Mouse (Mus musculus): ENCODE measurements around the gene Dctn5.

The Dctn5 gene

DNA sequence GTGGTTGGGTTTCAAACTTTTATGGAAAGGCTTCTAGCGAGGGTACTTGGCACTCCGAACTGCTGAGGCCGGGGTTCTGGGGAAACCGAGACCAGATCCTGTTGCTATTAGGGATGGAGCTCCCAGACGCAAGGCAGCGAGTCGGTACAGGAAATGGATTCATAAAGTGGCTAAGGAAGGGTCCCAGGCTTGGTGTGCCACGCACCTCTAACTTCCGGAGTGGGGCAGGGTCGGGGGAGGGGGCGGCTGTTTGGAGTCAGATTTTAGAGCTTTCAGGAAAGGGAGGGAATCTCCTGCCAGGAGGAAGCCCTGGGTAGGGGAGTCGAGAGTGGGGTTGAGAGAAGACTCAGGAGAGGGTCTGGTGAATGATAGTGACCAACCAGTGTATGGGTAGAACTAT lies 27.2 kb downstream of the Dctn5 start:
- DNase-seq (ENCODE audit: low spot score): no peak

DNA sequence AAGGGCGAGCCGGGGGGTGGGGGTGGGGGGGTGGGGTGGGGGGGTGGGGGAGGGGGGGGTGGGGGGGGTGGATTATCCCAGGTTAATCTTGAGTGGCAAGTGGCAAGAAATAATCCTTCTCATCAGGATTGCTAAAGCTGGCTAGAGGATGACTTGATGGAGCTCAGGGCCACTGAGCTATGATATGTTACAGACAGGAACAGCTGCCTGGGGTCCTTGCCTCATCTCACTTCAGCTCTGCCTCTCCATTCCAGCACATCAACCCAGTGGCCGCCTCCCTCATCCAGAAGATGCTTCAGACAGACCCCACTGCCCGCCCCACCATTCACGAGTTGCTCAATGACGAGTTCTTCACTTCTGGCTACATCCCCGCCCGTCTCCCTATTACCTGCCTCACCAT lies 30.9 kb downstream of the Dctn5 start:
- DNase-seq (ENCODE audit: low spot score): no peak

DNA sequence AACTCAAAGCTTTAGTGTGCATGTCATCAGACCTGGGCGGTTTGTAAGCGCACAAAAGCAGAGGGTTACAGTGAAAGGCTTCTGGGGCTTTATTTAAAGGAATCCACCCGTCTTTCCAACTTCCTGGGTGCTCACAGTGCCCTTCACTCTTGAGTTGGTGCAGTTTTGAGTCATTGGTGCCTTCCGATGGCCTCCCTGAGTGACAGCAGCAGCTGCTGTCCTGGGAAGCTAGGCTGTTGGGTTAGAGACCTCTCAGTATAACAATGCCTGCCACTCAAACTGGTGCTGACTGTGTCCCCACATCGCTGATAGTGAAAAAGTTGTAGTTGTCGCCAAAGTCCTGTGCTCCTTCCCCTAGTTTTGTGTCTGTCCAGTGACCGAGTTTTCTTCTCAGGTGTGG lies 34.4 kb downstream of the Dctn5 start:
- no peak for DNase-seq (ENCODE audit: low spot score)

DNA sequence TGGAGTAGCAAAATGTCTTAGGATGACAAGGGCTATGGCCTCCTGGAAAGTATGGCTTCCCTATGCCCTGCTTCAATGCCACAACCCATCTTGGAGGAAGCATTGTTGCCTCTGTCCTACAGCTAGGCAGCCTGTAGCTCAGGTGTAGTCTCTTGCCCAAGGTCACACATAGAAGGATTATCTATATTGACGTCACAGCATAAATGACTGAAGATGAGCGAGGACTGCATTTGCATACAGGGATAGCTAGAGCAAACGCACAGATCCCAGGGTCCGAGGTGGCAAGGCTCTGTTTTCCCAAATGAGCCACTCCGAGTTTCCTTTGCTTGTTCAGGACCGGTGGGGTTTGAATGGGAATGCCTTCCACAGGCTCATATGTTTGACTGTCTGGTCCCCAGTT lies 37.9 kb downstream of the Dctn5 start:
- DNase-seq (ENCODE audit: low spot score): no peak

DNA sequence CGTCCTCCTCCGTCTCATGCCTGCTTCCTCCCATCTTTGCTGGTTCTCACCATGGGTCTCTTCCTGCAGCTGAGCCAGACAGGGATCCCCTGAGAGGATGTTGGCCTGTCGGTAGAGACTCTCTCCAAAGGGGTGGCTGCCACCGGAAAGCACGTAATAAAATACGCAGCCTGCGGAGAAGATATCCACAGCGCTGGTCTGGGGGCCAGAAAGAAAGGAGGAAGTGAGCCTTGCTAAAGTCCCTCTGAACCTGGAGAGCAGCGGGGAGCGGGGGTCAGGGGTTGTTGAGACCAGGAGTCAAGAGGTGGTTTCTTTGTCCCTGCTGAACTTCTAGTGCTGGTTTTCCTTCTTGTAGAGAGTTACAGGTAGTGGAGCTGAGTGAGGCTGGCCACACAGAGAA lies 38.8 kb downstream of the Dctn5 start:
- no peak for DNase-seq (ENCODE audit: low spot score)

DNA sequence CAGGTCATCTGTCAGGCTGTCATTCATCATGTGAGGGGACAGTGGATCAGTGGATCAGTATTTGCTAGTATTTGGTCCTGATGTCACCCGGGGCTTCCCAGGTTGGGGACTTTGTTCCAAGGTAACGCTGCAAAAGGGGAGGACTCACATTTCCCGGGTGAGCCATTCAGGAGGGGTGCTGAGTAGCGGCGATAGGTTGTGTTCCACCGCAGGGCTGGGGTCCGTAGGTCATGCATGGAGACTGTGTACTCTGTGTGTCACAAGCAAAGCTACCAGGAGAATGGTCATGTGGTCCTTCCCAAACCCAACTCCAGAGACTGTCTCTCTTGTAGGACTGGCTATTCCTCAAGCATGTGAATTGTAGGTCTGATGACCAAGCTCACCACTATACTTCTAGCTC lies 47.9 kb downstream of the Dctn5 start:
- DNase-seq (ENCODE audit: low spot score): no peak

DNA sequence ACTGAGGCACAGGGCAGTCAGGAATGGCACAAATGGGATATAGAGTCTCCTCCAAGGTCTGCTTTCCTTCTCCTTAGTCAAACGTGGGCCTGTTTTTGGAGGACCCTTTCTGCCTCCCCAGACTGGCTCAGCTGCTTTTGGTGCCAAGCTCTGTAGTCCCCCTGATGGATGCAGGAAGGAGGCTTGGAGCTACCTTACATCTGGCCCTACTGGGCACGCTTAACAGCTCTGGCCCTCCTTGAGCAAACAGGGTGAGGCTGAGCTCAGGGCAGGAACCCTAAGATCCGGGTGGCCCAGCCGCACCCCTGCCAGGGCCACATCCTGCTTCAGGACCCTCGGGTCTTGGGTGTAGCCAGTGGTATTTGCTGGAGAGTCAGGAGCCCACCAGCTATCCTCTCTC lies 51.7 kb downstream of the Dctn5 start:
- no peak for DNase-seq (ENCODE audit: low spot score)

DNA sequence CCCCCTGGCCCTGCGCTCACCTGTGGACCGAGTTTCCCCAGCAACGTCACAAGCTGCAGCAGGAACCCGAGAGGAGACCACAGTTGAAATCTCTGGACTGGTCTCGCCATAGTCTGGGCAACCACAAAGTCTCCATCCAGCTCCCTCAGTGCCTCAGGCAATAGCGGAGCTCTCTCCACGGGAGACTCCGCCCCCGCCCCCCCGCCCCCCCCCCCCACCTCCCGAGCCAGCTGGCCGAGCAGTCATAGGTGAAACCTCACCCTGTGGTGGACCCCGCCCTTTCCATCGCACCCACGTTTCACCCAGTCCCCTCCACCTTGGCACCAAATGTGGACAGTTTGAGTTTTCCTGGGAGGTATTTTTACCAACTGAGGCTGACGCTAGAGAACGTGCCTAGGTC lies 53.2 kb downstream of the Dctn5 start, which contains the start of gene Ern2:
Ern2 (minus strand) TSS at position 165 of the 400 bp plus-strand sequence.
- DNase-seq (ENCODE audit: low spot score): no peak

DNA sequence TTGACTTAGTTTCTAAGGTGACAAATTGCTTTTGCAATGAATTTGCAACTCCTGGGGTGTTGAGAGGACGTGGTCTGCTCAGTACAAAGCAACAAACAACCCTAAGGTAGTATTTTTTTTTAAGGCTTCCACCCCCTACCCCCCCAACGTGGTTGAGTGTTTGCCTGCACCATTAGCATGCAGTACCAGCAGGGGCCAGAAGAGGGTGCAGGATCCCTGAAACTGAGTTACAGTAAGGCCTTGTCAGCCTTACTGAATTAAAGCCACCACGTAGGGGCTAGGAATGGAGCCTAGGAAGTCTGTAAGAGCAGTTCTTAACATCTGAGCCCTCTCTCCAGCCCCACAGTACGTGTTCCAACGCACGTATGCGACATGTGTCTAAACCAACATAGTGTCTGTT lies 56.6 kb downstream of the Dctn5 start:
- DNase-seq (ENCODE audit: low spot score): peak; percentile 31

DNA sequence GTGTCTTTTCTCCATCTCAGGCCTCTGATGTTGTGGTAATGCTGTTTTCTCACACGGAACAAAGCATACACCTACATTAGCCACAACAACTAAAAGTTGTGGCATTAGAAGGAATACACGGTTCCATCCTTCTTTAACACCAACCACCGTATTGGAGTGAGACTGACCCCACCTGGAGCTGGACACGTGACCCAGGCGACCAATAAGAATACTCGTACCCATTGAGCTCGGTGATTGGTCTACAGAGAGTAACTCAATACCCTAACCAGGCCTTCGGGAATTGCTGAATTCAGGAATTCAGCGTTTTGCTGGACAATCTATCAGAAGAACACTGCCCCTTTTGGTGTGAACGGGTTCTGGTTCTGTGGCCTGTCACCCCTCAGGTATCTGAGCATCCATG lies 58.3 kb downstream of the Dctn5 start:
- DNase-seq (ENCODE audit: low spot score): no peak

DNA sequence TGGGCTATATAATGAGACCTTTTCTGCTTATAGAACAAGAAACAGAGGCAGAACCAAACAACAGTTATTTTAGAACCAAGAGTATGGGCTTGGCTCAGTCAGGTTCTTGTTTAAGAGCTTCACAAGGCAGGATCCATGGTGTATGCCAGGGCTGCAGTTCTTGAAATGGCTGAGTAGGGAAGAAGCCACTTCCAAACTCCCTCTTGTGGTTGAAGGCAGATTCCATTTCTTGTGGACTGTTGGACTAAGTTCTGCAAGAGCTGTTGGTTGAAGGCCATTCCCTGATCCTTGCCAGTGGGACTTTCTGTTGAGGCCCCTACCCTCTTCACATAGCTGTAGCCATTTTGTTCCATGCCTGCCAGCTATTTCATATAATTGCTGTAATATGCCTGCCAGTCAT lies 61.1 kb downstream of the Dctn5 start:
- DNase-seq (ENCODE audit: low spot score): no peak

DNA sequence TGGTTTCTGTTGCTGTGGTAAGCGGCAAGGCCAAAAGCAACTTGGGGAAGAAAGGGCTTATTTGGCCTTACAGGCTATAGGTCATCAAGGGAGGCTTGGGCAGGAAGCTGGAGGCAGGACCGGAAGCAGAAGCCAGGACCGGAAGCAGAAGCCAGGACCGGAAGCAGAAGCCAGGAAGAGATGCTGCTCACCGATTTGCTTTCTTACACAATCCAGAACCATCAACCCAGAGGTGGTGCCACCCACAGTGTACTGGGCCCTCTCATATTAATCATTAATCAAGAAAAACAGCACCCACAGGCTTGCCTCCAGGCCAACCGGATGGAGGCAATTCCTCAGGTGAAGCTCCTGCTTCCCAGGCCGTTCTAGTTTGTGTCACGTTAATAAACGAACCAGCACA lies 63.9 kb downstream of the Dctn5 start:
- DNase-seq (ENCODE audit: low spot score): no peak

DNA sequence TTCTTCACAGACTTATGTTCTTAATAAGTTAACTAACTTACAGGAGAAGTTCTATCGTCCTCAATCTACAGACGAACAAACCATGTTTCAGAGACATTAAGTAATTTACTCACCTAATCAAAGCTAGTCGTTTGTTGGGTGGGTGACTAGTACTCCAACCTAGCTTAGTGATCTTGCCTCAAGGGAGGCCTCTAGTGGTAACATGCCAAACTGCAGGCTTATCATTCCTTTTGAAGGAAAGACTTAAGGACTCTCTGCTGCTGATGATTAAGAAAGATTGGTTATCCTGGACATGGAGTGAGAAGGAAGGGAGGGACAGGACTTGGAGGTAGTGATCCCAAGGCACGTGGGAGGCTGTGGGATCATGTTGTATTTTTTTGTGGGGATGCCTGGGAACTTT lies 64.5 kb downstream of the Dctn5 start:
- DNase-seq (ENCODE audit: low spot score): peak; percentile 35
